Mouse (Mus musculus): ENCODE results near the gene Nyx.
"Not testable (repeated sequence)": the region's sequence is repeated elsewhere in the genome, so short reads cannot be mapped to it uniquely, and the experiment has no call there.

GRCm38 (mm10) chrX:13436042-13436441, 29.9 kb upstream of the Nyx start:
- TF ChIP-seq POLR2A, CTCF (IDR thresholded peaks at IDR 0.05; ENCODE audit: extremely low read depth, insufficient read depth, low read length): not testable (repeated sequence)
